Mouse (Mus musculus) erythroblast, embryonic 14.5 days (primary cell): ENCODE results near the gene Map3k20. TPM values are rescaled to one million over a fixed set of nuclear protein-coding genes. Genes with fewer than 3 reads are reported as not detected.

Experiments
- H3K27me3 ChIP-seq: 2 replicates; pipeline ENCODE4 v1.6.1; 2012; ENCODE audit warnings: inconsistent platforms; ENCODE audit not compliant: control insufficient read depth
- H3K36me3 ChIP-seq: 2 replicates; pipeline ENCODE4 v1.6.1; 2012; ENCODE audit warnings: mild to moderate bottlenecking, inconsistent platforms; ENCODE audit not compliant: control insufficient read depth
- H3K4me1 ChIP-seq: 2 replicates; pipeline ENCODE4 v1.6.1; 2012; ENCODE audit warnings: inconsistent platforms; ENCODE audit not compliant: control insufficient read depth
- H3K4me3 ChIP-seq: replicated peaks from 2 replicates; pipeline ENCODE3; 2012; ENCODE audit warnings: moderate library complexity, mild to moderate bottlenecking, inconsistent platforms
- H3K9me3 ChIP-seq: 2 replicates; pipeline ENCODE4 v1.6.1; 2012; ENCODE audit warnings: low read length, inconsistent platforms, mixed read lengths; ENCODE audit not compliant: control insufficient read depth
- GATA1 ChIP-seq: IDR thresholded peaks from 2 replicates; pipeline ENCODE4 v1.6.1; 2012; ENCODE audit warnings: low read length, inconsistent platforms, mixed read lengths
- TAL1 ChIP-seq: IDR thresholded peaks from 3 replicates; pipeline ENCODE4 v1.6.1; 2012; ENCODE audit warnings: low read length, inconsistent platforms, mixed read lengths
- polyA plus RNA-seq: library from polyadenylated mRNA; stranded (reverse); fragments of >175 nt; gene quantifications from 2 replicates; pipeline ENCODE4 v1.2.3, GENCODE M21; 2012

Gene Map3k20
- polyA plus RNA-seq, 1 experiment, result 0.21 TPM

DNA sequence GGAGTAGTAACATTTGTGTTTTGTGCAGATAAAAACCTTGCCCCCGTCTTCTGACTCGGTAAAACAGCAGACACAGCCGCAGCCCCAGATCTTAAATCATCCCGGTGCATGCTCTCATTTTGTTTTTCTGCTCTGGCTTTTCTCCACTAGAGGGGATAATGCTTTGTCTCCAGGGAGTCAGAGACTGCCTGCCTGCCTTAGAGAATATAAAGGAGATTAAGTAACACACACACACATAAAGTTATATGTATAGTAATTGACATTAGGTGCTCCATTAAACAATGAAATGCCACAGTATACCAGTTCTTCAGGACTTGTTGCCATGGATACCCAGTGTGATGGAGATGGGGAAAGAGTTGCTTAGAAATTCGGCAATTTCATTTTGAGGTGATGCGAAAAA lies 41.1 kb downstream of the Map3k20 start:
- no peaks in the 10 kb centered on the region; the same call in 1 of the 2 replicates for H3K4me1 ChIP-seq
- TF ChIP-seq GATA1, result no peak
- TF ChIP-seq TAL1, result no peak
- no peaks in the 10 kb centered on the region for H3K27me3 ChIP-seq
- H3K9me3 ChIP-seq, result no peaks in the 10 kb centered on the region
- peaks cover 4% of the 10 kb centered on the region; the same call in 1 of the 2 replicates for H3K36me3 ChIP-seq
- H3K4me3 ChIP-seq, result no peak overlapping the region

DNA sequence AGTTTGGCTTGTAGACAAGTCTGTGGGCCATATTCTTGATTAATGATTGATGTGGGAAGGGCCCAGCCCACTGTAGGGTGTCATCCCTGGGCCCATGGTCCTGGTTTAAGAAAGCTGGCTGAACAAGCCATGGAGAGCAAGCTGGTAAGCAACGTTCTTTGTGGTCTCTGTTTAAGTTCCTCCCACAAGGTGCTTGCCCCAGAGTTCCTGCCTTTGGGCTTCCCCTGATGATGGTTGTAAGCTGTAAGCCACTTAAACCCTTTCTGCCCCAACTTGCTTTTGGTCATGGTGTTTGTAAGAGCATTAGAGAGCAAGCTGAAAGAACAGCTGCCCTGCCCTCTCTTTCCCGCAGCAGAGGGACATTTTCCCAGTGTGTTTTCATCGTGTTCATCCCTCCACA lies 43.0 kb downstream of the Map3k20 start:
- H3K4me1 ChIP-seq, result no peaks in the 10 kb centered on the region
- H3K4me3 ChIP-seq, result no peak overlapping the region
- TF ChIP-seq TAL1 (no peak), GATA1 (no peak)
- no peaks in the 10 kb centered on the region for H3K27me3 ChIP-seq
- H3K36me3 ChIP-seq, result peaks cover 4% of the 10 kb centered on the region; the same call in 1 of the 2 replicates
- no peaks in the 10 kb centered on the region for H3K9me3 ChIP-seq

GRCm38 (mm10) chr2:72330955-72331481 lies 45.6 kb downstream of the Map3k20 start:
- Histone ChIP-seq H3K36me3 (peaks cover 4% of the 10 kb centered on the region; the same call in 1 of the 2 replicates), H3K4me1 (no peaks in the 10 kb centered on the region), H3K27me3 (no peaks in the 10 kb centered on the region), H3K4me3 (no peak overlapping the region), H3K9me3 (no peaks in the 10 kb centered on the region)
- TF ChIP-seq GATA1 (no peak), TAL1 (no peak)

- no peaks in the 10 kb centered on the region for H3K27me3 ChIP-seq
- H3K4me1 ChIP-seq, result peaks cover 4% of the 10 kb centered on the region
- TF ChIP-seq GATA1, result no peak
- no peak for TF ChIP-seq TAL1
- H3K36me3 ChIP-seq, result peaks cover 4% of the 10 kb centered on the region; the same call in 1 of the 2 replicates
- no peaks in the 10 kb centered on the region for H3K9me3 ChIP-seq
- H3K4me3 ChIP-seq, result no peak overlapping the region
Measured at GRCm38 (mm10) chr2:72332067-72332466, 46.6 kb downstream of the Map3k20 start.

GRCm38 (mm10) chr2:72333210-72333609 lies 47.8 kb downstream of the Map3k20 start:
- H3K9me3 ChIP-seq, result no peaks in the 10 kb centered on the region
- peaks cover 4% of the 10 kb centered on the region for H3K4me1 ChIP-seq
- H3K4me3 ChIP-seq, result no peak overlapping the region
- peaks cover 2% of the 10 kb centered on the region; the same call in 1 of the 2 replicates for H3K36me3 ChIP-seq
- TF ChIP-seq TAL1 (no peak), GATA1 (no peak)
- H3K27me3 ChIP-seq, result no peaks in the 10 kb centered on the region

- no peaks in the 10 kb centered on the region; the same call in 1 of the 2 replicates for H3K9me3 ChIP-seq
- H3K4me1 ChIP-seq, result peaks cover 4% of the 10 kb centered on the region
- H3K36me3 ChIP-seq, result no peaks in the 10 kb centered on the region; the same call in 1 of the 2 replicates
- H3K4me3 ChIP-seq, result no peak overlapping the region
- no peak for TF ChIP-seq TAL1
- no peak for TF ChIP-seq GATA1
- H3K27me3 ChIP-seq, result no peaks in the 10 kb centered on the region
Measured at GRCm38 (mm10) chr2:72336840-72337239, 51.4 kb downstream of the Map3k20 start.

DNA sequence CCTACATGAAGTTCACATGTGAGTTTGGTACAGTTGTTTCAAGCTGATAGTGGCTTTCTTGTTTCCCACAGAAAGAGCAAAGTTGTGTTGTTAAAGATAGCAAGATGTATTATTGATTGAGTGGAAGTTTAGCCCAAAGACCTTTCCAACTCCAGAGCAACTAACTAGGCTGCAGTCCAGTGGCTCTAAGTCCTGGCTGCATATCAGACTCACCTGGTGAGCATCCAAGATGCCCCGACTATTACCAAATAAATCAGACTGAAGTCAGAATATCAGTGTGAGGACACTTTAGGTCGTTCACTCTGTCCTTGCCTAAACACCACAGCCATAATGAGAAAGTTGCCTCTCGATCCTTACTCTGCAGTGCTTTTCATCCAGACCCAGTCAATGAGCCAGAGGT lies 59.8 kb downstream of the Map3k20 start:
- H3K36me3 ChIP-seq, result no peaks in the 10 kb centered on the region
- H3K4me1 ChIP-seq, result no peaks in the 10 kb centered on the region; the same call in 1 of the 2 replicates
- no peak for TF ChIP-seq GATA1
- TF ChIP-seq TAL1, result no peak

DNA sequence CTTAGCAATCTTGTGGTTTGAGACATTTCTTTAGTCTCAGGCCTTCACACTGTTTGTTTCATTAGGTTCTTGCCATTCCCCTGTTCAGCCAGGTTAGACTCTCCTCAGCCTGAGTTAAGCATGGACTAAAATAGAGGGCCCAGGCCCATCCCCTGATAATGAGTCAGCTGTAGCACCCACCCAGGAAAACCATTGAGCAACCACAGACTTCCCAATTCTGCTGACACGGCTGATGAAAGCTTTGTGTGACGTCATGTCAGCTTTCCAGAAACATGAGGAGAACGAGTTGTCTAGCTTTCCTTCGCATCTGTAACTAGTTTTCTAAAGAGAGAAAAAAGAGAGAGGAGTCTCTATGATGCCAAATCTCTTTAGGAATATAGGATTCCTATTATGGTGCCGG lies 65.9 kb downstream of the Map3k20 start:
- no peaks in the 10 kb centered on the region; the same call in 1 of the 2 replicates for H3K36me3 ChIP-seq
- H3K4me3 ChIP-seq, result no peak overlapping the region
- TF ChIP-seq GATA1 (no peak), TAL1 (no peak)

More for the DNA sequence above, 59.8 kb downstream of the Map3k20 start:
- Histone ChIP-seq H3K4me3 (no peak overlapping the region), H3K9me3 (peaks cover 2% of the 10 kb centered on the region; the same call in 1 of the 2 replicates), H3K27me3 (no peaks in the 10 kb centered on the region)

GRCm38 (mm10) chr2:72351776-72352175 lies 66.3 kb downstream of the Map3k20 start:
- H3K4me3 ChIP-seq, result no peak overlapping the region
- no peak for TF ChIP-seq TAL1
- no peak for TF ChIP-seq GATA1
- H3K36me3 ChIP-seq, result no peaks in the 10 kb centered on the region; the same call in none of the 2 replicates
- H3K4me1 ChIP-seq, result no peaks in the 10 kb centered on the region
- H3K27me3 ChIP-seq, result no peaks in the 10 kb centered on the region
- H3K9me3 ChIP-seq, result no peaks in the 10 kb centered on the region

More for the DNA sequence above, 65.9 kb downstream of the Map3k20 start:
- Histone ChIP-seq H3K9me3 (no peaks in the 10 kb centered on the region), H3K4me1 (no peaks in the 10 kb centered on the region), H3K27me3 (no peaks in the 10 kb centered on the region)
